Mouse (Mus musculus) lung, postnatal 0 days (tissue): ENCODE measurements around the gene Tox3. TPM values are rescaled to one million over a fixed set of nuclear protein-coding genes. Genes with fewer than 3 reads are reported as not detected.

ENCODE experiments used
- ATAC-seq: fragments of 200-750 bp; cut with Nextera tagmentation; 2 replicates; pipeline ENCODE4 v1.8.0; 2017; ENCODE audit warnings: moderate library complexity
- DNase-seq: peaks from one replicate; pipeline ENCODE4 v3.0.0-alpha.2; 2016; ENCODE audit warnings: low spot score
- H3K27ac ChIP-seq: fragments of 300-500 bp; sonication (generic); 2 replicates; pipeline ENCODE4 v1.5.1; 2014; ENCODE audit warnings: antibody characterized with exemption, mild to moderate bottlenecking, low read length, mixed read lengths
- H3K27me3 ChIP-seq: fragments of 300-500 bp; sonication (generic); replicated peaks from 2 replicates; pipeline ENCODE4 v1.6.1; 2014; ENCODE audit warnings: low read length, mixed read lengths; ENCODE audit not compliant: insufficient read depth
- H3K36me3 ChIP-seq: fragments of 300-500 bp; sonication (generic); 2 replicates; pipeline ENCODE4 v1.6.1; 2014; ENCODE audit warnings: low read length, mixed read lengths; ENCODE audit not compliant: insufficient read depth
- H3K4me1 ChIP-seq: fragments of 300-500 bp; sonication (generic); 2 replicates; pipeline ENCODE4 v1.6.1; 2014; ENCODE audit warnings: antibody characterized with exemption, low read depth, low read length, mixed read lengths; ENCODE audit not compliant: insufficient read depth
- H3K4me2 ChIP-seq: fragments of 300-500 bp; sonication (generic); replicated peaks from 2 replicates; pipeline ENCODE4 v1.6.1; 2014; ENCODE audit warnings: low read depth, mild to moderate bottlenecking, low read length, moderate library complexity, mixed read lengths
- H3K4me3 ChIP-seq: fragments of 300-500 bp; sonication (generic); 2 replicates; pipeline ENCODE4 v1.5.1; 2014; ENCODE audit warnings: low read depth, low read length
- H3K9ac ChIP-seq: fragments of 300-500 bp; sonication (generic); replicated peaks from 2 replicates; pipeline ENCODE4 v1.6.1; 2014; ENCODE audit warnings: low read depth, mild to moderate bottlenecking
- H3K9me3 ChIP-seq: fragments of 300-500 bp; sonication (generic); 2 replicates; pipeline ENCODE4 v1.6.1; 2016; ENCODE audit warnings: low read length, mixed read lengths
- CTCF ChIP-seq: IDR thresholded peaks from 2 replicates; pipeline ENCODE4 v1.5.1; 2016; ENCODE audit warnings: antibody characterized with exemption, mild to moderate bottlenecking
- EP300 ChIP-seq: IDR thresholded peaks from 2 replicates; pipeline ENCODE4 v1.6.1; 2016; ENCODE audit warnings: antibody characterized with exemption, mild to moderate bottlenecking, control low read depth
- WGBS: fragments of 180-500 bp; shearing (Covaris S2); extraction: QIAGEN DNeasy Blood & Tissue Kit; methylation state at CpG from one replicate; pipeline ENCODE4 v1.1.7; 2014; 5-methylcytosine and 5-hydroxymethylcytosine counted together
- polyA plus RNA-seq: library from polyadenylated mRNA; unstranded; fragments of >200 nt; fragmentation: Nextera tagmentation; extraction: Ambion mirVana; gene quantifications from 2 replicates; pipeline ENCODE4 v1.2.1, GENCODE M21; 2015

Gene Tox3
- polyA plus RNA-seq, result 7.6 and 8.7 TPM in 2 replicates

DNA sequence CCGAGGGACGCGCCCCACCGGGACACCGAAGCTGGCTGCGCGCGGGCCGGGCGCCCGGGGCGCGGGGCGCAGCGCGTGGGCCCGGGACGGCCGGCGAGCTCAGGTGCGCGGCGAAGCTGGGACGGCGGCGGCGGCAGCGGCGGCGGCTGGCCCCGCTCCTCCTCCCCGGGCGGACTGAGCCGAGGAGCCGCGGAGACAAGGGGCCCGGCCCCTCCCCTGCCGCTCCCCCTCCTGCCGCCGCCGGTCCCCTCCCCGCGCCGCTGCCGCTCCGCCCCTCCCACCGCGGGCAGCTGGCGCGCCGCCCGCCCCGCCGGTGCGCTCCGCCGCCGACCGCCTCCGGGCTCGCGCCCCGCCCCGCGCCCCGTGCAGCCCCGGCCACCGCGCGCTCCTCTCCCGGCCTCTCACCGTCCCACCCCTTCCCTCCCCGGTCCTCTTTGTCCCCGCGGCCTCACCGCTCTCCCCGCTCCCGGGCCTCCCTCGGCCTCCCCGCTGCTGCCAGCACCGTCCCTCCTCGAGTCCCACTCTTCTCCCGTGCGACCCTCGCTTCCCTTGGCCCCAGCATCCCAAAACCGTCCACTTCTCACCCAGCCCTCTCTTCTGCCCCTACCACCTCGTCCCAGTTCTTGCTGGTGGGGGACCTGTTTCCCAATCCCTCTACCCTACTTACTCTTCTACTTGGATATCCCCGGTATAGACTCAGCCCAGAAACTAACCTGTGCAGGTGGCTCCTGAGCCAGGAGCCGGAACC lies at the start of gene Tox3:
Tox3 (minus strand) TSS at position 166 of the 748 bp plus-strand sequence.
- DNase-seq (peak; percentile 79), ATAC-seq (peak; percentile 65)
- Histone ChIP-seq H3K9me3 (no peaks in the 10 kb centered on the region), H3K27me3 (no peaks in the 10 kb centered on the region), H3K36me3 (no peaks in the 10 kb centered on the region), H3K9ac (peak within 1 kb of the TSS; percentile 55), H3K4me1 (peaks cover 6% of the 10 kb centered on the region; the same call in 1 of the 2 replicates), H3K4me3 (peak within 1 kb of the TSS; percentile 63), H3K4me2 (peak within 1 kb of the TSS; percentile 97), H3K27ac (peak within 1 kb of the TSS; percentile 85)
- WGBS, result 11% methylated on average over 15 of the region's 89 CpGs
- TF ChIP-seq CTCF (no peak), EP300 (no peak)

DNA sequence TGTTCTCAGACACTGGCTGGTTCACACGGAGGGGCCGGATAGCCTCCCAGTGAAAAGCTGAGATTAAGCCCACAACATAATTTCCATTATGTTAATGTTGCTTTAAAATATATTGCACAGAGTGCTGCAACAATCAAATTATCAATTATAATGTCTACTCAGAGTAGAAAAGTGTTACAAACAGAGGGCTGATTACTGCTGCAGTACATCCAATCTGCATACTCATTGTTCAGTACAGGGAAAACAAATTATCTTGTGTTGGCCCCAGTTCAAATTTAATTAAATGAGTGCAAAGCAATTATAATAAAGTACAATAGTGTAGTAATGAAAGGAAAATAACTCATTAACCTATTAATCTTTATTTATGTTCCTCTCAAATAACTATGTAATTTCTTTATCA lies 44.5 kb upstream of the Tox3 start:
- no peak overlapping the region for H3K4me2 ChIP-seq
- no peaks in the 10 kb centered on the region for H3K36me3 ChIP-seq
- no peaks in the 10 kb centered on the region for H3K27me3 ChIP-seq
- ATAC-seq (no peak), DNase-seq (no peak)
- WGBS, result 73% methylated on average over 2 of the region's 2 CpGs
- no peaks in the 10 kb centered on the region for H3K4me1 ChIP-seq
- no peak overlapping the region for H3K27ac ChIP-seq
- no peak overlapping the region for H3K9ac ChIP-seq
- TF ChIP-seq EP300 (no peak), CTCF (no peak)
- no peak overlapping the region for H3K4me3 ChIP-seq
- no peaks in the 10 kb centered on the region for H3K9me3 ChIP-seq

DNA sequence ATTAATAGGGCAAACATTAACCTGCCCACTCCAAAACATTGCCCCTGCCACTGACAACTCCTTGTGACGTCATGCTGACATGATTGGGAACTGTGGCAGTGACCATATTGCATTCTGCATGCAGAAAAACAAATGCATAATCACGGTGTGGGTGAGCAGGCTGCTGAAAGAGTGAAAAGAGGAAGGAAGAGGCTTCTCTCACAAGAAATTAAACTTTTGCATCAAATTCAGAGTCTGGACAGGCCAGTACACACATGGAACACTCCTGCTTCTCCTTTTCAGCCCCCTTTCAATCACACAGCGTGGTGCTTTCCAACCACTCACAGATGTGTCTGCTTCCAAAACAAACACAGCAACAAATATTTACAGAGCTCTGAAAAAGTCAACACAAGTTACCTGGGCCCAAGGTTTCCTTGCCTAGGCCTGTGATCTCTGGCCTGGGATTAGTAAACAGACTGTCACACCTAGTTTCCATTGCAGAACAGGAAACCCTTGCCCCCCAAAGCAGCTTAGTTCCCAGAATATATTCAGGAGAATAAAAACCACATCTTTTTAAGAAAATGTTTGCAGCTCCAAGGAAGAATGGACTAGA lies 43.4 kb upstream of the Tox3 start:
- Histone ChIP-seq H3K27me3 (no peaks in the 10 kb centered on the region), H3K4me2 (no peak overlapping the region), H3K9me3 (no peaks in the 10 kb centered on the region), H3K4me1 (no peaks in the 10 kb centered on the region), H3K4me3 (no peak overlapping the region), H3K27ac (no peak overlapping the region), H3K36me3 (no peaks in the 10 kb centered on the region), H3K9ac (no peak overlapping the region)
- ATAC-seq (no peak), DNase-seq (peak; percentile 23)
- WGBS, result 45% methylated on average over 3 of the region's 3 CpGs
- no peak for TF ChIP-seq CTCF
- no peak for TF ChIP-seq EP300

DNA sequence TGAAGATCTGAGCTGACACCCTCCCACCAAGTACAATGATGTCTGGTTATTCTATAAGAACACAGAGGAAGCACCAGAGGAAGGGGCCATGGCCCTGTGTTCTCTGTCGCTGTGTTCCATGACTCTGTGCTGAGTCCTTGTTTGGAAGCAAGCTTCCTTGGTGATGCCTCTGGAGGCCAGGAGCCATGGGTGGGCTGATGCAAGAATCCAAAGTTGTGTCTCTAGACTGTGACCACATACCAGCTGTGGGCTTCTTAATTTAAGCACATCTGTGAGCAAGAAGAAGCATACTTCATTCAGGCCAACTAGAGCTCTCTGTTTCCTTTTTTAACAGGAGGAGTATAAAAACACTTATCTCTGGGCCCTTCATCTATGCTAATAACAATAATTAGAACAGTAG lies 42.7 kb upstream of the Tox3 start:
- ATAC-seq, result no peak

DNA sequence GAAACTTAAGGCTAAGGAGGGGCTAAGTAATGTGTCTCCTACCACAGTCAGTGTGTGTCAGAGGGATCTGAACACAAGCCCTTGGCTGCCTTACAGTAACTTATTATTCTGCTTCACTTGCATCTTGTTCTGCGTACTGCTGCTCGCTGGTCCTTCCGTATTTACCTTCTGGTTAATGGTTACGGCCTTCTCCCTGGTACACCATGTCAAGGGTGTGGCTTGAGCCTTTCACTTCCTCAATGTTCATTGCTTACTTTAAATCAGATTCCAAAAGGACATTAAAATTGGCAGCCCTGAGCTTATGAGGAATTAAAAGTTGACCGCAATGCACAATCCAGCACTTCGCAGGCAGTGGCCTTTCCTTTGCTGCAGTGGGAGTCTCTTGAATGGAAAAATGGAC lies 30.9 kb upstream of the Tox3 start:
- DNase-seq (peak; percentile 69), ATAC-seq (peak; percentile 71)
- Histone ChIP-seq H3K27ac (no peak overlapping the region), H3K9ac (no peak overlapping the region), H3K4me1 (no peaks in the 10 kb centered on the region), H3K4me3 (no peak overlapping the region), H3K36me3 (no peaks in the 10 kb centered on the region), H3K4me2 (no peak overlapping the region), H3K9me3 (no peaks in the 10 kb centered on the region), H3K27me3 (no peaks in the 10 kb centered on the region)
- TF ChIP-seq EP300 (no peak), CTCF (no peak)
- 62% methylated on average over 6 of the region's 6 CpGs for WGBS

More for the DNA sequence above, 42.7 kb upstream of the Tox3 start:
- H3K9ac ChIP-seq, result no peak overlapping the region
- DNase-seq, result no peak
- 90% methylated on average over 1 of the region's 1 CpGs for WGBS
- no peak overlapping the region for H3K4me2 ChIP-seq
- no peaks in the 10 kb centered on the region for H3K27me3 ChIP-seq
- no peaks in the 10 kb centered on the region for H3K36me3 ChIP-seq
- no peaks in the 10 kb centered on the region for H3K9me3 ChIP-seq
- H3K27ac ChIP-seq, result no peak overlapping the region
- no peak overlapping the region for H3K4me3 ChIP-seq
- TF ChIP-seq EP300, result no peak
- no peak for TF ChIP-seq CTCF
- H3K4me1 ChIP-seq, result no peaks in the 10 kb centered on the region

DNA sequence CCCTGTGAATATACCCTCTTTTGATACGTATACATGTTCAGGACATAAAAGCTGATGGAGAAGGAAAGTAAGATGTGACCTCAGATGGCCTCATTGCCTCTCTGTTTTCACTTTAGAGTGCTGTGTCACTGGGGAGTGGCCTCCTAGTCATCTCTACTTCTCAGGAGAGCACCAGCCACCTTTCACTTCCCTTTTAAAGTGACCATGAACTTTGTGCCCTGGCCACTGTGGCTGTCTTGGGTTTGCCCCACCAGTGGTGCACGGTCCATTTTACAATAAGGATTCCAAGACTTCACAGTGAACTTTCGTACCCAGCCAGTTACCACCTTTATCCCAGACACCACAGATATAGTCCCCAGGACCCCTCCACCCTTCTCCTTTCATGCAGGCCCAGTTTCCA lies 29.9 kb upstream of the Tox3 start:
- Histone ChIP-seq H3K4me3 (no peak overlapping the region), H3K9me3 (no peaks in the 10 kb centered on the region), H3K4me2 (no peak overlapping the region), H3K27me3 (no peaks in the 10 kb centered on the region), H3K27ac (no peak overlapping the region), H3K9ac (no peak overlapping the region), H3K4me1 (no peaks in the 10 kb centered on the region), H3K36me3 (no peaks in the 10 kb centered on the region)
- no peak for ATAC-seq
- 96% methylated on average over 3 of the region's 3 CpGs for WGBS
- no peak for DNase-seq
- TF ChIP-seq CTCF (no peak), EP300 (no peak)
